Mouse (Mus musculus) ES-E14 (cell line): ENCODE results near the gene Mgea5. TPM values are rescaled to one million over a fixed set of nuclear protein-coding genes. Genes with fewer than 3 reads are reported as not detected.

Experiments used
- DNase-seq: peaks from one replicate; pipeline ENCODE4 v3.0.0-alpha.2; 2013; ENCODE audit warnings: low read depth, low spot score
- H3K27ac ChIP-seq: 2 replicates; pipeline ENCODE4 v1.5.1; 2012; ENCODE audit warnings: low read depth, mild to moderate bottlenecking, low read length, moderate library complexity, mixed read lengths; ENCODE audit not compliant: poor library complexity, insufficient read depth, severe bottlenecking
- H3K36me3 ChIP-seq: 2 replicates; pipeline ENCODE4 v1.6.1; 2012; ENCODE audit warnings: mild to moderate bottlenecking, low read length, moderate library complexity, mixed read lengths; ENCODE audit not compliant: control insufficient read depth, poor library complexity, insufficient read depth, severe bottlenecking
- H3K4me1 ChIP-seq, 2 experiments: fragments of 150-350 bp in 1 of 2; sonication (generic) in 1 of 2; 2 replicates each; pipeline ENCODE4 v1.6.1; 2012; ENCODE audit warnings: low read length in 2 of 2, mild to moderate bottlenecking in 1 of 2, mixed read lengths in 1 of 2; ENCODE audit not compliant: control insufficient read depth in 2 of 2, insufficient read depth in 2 of 2, poor library complexity in 1 of 2
- H3K4me3 ChIP-seq, 2 experiments: fragments of 150-350 bp in 1 of 2; sonication (generic) in 1 of 2; 2 replicates each; pipeline ENCODE4 v1.5.1; 2012; ENCODE audit warnings: low read length in 2 of 2, low read depth in 1 of 2, mild to moderate bottlenecking in 1 of 2, mixed read lengths in 1 of 2; ENCODE audit not compliant: insufficient read depth in 1 of 2, poor library complexity in 1 of 2, severe bottlenecking in 1 of 2
- H3K9ac ChIP-seq: 2 replicates; pipeline ENCODE4 v1.6.1; 2012; ENCODE audit warnings: low read depth, mild to moderate bottlenecking, low read length, mixed read lengths; ENCODE audit not compliant: poor library complexity, insufficient read depth, severe bottlenecking
- H3K9me3 ChIP-seq: fragments of 150-350 bp; sonication (generic); 2 replicates; pipeline ENCODE4 v1.6.1; 2012; ENCODE audit warnings: low read depth, mild to moderate bottlenecking, low read length; ENCODE audit not compliant: control insufficient read depth, insufficient read depth
- CHD2 ChIP-seq: IDR thresholded peaks from 2 replicates; pipeline ENCODE4 v1.6.1; 2014; ENCODE audit warnings: mild to moderate bottlenecking, low read depth, low read length, inconsistent platforms
- HCFC1 ChIP-seq: IDR thresholded peaks from 2 replicates; pipeline ENCODE4 v1.6.1; 2012; ENCODE audit warnings: low read length, inconsistent platforms, borderline replicate concordance; ENCODE audit not compliant: insufficient read depth
- MAFK ChIP-seq: IDR thresholded peaks from 2 replicates; pipeline ENCODE4 v1.6.1; 2014; ENCODE audit warnings: mild to moderate bottlenecking, low read depth, low read length, inconsistent platforms; ENCODE audit not compliant: insufficient read depth
- ZC3H11A ChIP-seq: IDR thresholded peaks from 2 replicates; pipeline ENCODE4 v1.6.1; 2012; ENCODE audit warnings: low read depth, mild to moderate bottlenecking, inconsistent platforms, low read length, borderline replicate concordance
- ZNF384 ChIP-seq: IDR thresholded peaks from 2 replicates; pipeline ENCODE4 v1.6.1; 2012; ENCODE audit warnings: low read depth, low read length, inconsistent platforms
- in situ Hi-C, 2 experiments: fragments of 600-800 bp; cut with MboI; formaldehyde crosslinking; loops; one replicate each; pipeline ENCODE4 v1.15.1; 2025; ENCODE audit warnings: low sequenced_read_pairs in 2 of 2, inconsistent platforms in 1 of 2; ENCODE audit not compliant: unreplicated experiment in 2 of 2
- total RNA-seq: library from RNA; depleted of rRNA; stranded (reverse); fragments of 300-350 nt; gene quantifications from 2 replicates; pipeline ENCODE4 v1.2.3, GENCODE M21; 2012

Gene Mgea5
- total RNA-seq, 1 experiment, result 94.7 TPM

DNA sequence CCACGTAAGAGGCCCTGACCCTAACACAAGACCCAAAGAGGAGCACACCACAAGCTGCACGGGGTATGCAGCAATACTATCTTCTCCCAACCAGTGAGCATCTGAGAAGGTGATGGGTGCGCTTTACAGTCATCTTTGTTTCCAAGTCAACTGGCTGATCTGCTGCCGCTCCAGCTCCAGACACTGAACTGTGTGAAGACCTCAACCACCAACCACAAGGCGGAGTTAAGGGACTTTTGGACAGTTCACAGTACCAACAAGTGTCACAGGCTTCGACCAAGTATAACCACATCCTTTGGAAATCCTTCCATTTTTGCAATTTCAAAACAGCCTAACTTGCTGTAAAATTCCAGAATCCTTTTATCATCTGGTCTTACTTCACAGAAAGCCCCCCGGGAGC is 31.8 kb downstream of the Mgea5 start:
- H3K4me1 ChIP-seq, result peaks cover 0 to 16% of the 10 kb centered on the region in 2 experiments; a peak in 2 of 4 replicates
- no peaks in the 10 kb centered on the region for H3K9me3 ChIP-seq
- H3K4me3 ChIP-seq, result no peak overlapping the region
- in situ Hi-C loops, result no loop called here
- H3K36me3 ChIP-seq, result peaks cover 39% of the 10 kb centered on the region
- no peak overlapping the region for H3K27ac ChIP-seq
- H3K9ac ChIP-seq, result no peak overlapping the region
- no peak for DNase-seq
- TF ChIP-seq HCFC1 (no peak), CHD2 (no peak), MAFK (no peak), ZNF384 (no peak), ZC3H11A (no peak)

GRCm38 (mm10) chr19:45749243-45750043 is 34.2 kb downstream of the Mgea5 start, which contains the start of gene Npm3:
Gene Npm3, minus strand, starts transcription at chr19:45749591.
- H3K27ac ChIP-seq, result peak within 1 kb of the TSS; percentile 56
- H3K36me3 ChIP-seq, result peaks cover 22% of the 10 kb centered on the region
- in situ Hi-C loops, result loop anchor here (5.0 to 10.0 kb wide), 3 partner anchors 175 to 527 kb away; no protein-coding TSS in a partner anchor
- peak within 1 kb of the TSS; percentile 82 to 96 for H3K4me3 ChIP-seq
- TF ChIP-seq MAFK (no peak), HCFC1 (no peak), ZC3H11A (no peak)
- peak; percentile 68 for DNase-seq
- peak within 1 kb of the TSS; percentile 96 for H3K9ac ChIP-seq
- H3K4me1 ChIP-seq, result peaks cover 2 to 22% of the 10 kb centered on the region in 2 experiments; a peak in 2 of 4 replicates
- no peaks in the 10 kb centered on the region for H3K9me3 ChIP-seq

DNA sequence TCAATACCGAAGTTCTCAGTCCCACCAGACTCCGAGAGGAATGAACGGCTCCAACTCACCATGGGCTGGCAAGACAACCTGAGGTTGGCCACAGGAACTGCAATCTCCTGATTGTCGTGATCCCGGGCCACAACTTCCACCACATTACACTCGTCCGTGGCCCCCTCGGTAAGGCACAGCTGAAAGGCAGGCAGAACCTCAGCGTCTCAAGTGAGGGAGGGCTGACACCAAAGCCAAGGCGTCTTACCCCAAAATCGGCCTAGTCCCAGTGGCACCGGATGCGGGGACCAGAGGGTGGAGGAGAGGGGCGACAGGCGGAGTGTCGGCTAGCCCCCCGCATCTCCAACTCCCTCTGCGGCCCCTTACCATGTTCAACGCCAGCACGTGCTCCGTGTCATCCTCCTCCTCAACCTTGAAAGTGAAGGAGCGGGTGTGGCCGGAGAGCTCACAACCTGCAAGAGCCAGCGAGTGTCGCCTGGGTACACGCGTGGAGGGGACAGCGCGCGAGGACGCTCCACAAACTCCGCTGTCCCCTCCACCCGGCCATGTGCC is 34.9 kb downstream of the Mgea5 start:
- peaks cover 15% of the 10 kb centered on the region for H3K36me3 ChIP-seq
- H3K9ac ChIP-seq, result peak overlapping the region; percentile 96
- no peak for DNase-seq
- no peaks in the 10 kb centered on the region for H3K9me3 ChIP-seq
- in situ Hi-C loops, result loop anchor here (5.0 to 10.0 kb wide), 3 partner anchors 174 to 526 kb away; no protein-coding TSS in a partner anchor
- H3K27ac ChIP-seq, result peak overlapping the region; percentile 56
- TF ChIP-seq HCFC1, result no peak
- TF ChIP-seq ZC3H11A, result no peak
- TF ChIP-seq CHD2, result no peak
- no peak for TF ChIP-seq MAFK
- no peak for TF ChIP-seq ZNF384
- H3K4me1 ChIP-seq, result peaks cover 2 to 22% of the 10 kb centered on the region in 2 experiments; a peak in 2 of 4 replicates
- H3K4me3 ChIP-seq, result peak overlapping the region; percentile 82 to 96

GRCm38 (mm10) chr19:45748206-45748605 is 35.4 kb downstream of the Mgea5 start:
- TF ChIP-seq CHD2 (no peak), ZNF384 (no peak), MAFK (no peak), ZC3H11A (no peak), HCFC1 (no peak)
- peak overlapping the region; percentile 96 for H3K9ac ChIP-seq
- no peak overlapping the region for H3K27ac ChIP-seq
- no peak for DNase-seq
- H3K9me3 ChIP-seq, result no peaks in the 10 kb centered on the region
- peaks cover 2 to 24% of the 10 kb centered on the region in 2 experiments; a peak in 2 of 4 replicates for H3K4me1 ChIP-seq
- in situ Hi-C loops, result loop anchor here (5.0 to 10.0 kb wide), 3 partner anchors 173 to 526 kb away; no protein-coding TSS in a partner anchor
- peak overlapping the region; percentile 82 to 96 for H3K4me3 ChIP-seq
- H3K36me3 ChIP-seq, result peaks cover 13% of the 10 kb centered on the region
